Mouse (Mus musculus) ES-E14 (cell line): Measurements from ENCODE around the gene Irf4. TPM values are rescaled to one million over a fixed set of nuclear protein-coding genes. Genes with fewer than 3 reads are reported as not detected.

Source experiments
- DNase-seq: peaks from one replicate; pipeline ENCODE4 v3.0.0-alpha.2; 2013; ENCODE audit warnings: low read depth, low spot score
- H3K27ac ChIP-seq: 2 replicates; pipeline ENCODE4 v1.5.1; 2012; ENCODE audit warnings: low read depth, mild to moderate bottlenecking, low read length, moderate library complexity, mixed read lengths; ENCODE audit not compliant: poor library complexity, insufficient read depth, severe bottlenecking
- H3K36me3 ChIP-seq: 2 replicates; pipeline ENCODE4 v1.6.1; 2012; ENCODE audit warnings: mild to moderate bottlenecking, low read length, moderate library complexity, mixed read lengths; ENCODE audit not compliant: control insufficient read depth, poor library complexity, insufficient read depth, severe bottlenecking
- H3K4me1 ChIP-seq, 2 experiments: fragments of 150-350 bp in 1 of 2; sonication (generic) in 1 of 2; 2 replicates each; pipeline ENCODE4 v1.6.1; 2012; ENCODE audit warnings: low read length in 2 of 2, mild to moderate bottlenecking in 1 of 2, mixed read lengths in 1 of 2; ENCODE audit not compliant: control insufficient read depth in 2 of 2, insufficient read depth in 2 of 2, poor library complexity in 1 of 2
- H3K4me3 ChIP-seq, 2 experiments: fragments of 150-350 bp in 1 of 2; sonication (generic) in 1 of 2; 2 replicates each; pipeline ENCODE4 v1.5.1; 2012; ENCODE audit warnings: low read length in 2 of 2, low read depth in 1 of 2, mild to moderate bottlenecking in 1 of 2, mixed read lengths in 1 of 2; ENCODE audit not compliant: insufficient read depth in 1 of 2, poor library complexity in 1 of 2, severe bottlenecking in 1 of 2
- H3K9ac ChIP-seq: 2 replicates; pipeline ENCODE4 v1.6.1; 2012; ENCODE audit warnings: low read depth, mild to moderate bottlenecking, low read length, mixed read lengths; ENCODE audit not compliant: poor library complexity, insufficient read depth, severe bottlenecking
- H3K9me3 ChIP-seq: fragments of 150-350 bp; sonication (generic); 2 replicates; pipeline ENCODE4 v1.6.1; 2012; ENCODE audit warnings: low read depth, mild to moderate bottlenecking, low read length; ENCODE audit not compliant: control insufficient read depth, insufficient read depth
- CHD2 ChIP-seq: IDR thresholded peaks from 2 replicates; pipeline ENCODE4 v1.6.1; 2014; ENCODE audit warnings: mild to moderate bottlenecking, low read depth, low read length, inconsistent platforms
- HCFC1 ChIP-seq: IDR thresholded peaks from 2 replicates; pipeline ENCODE4 v1.6.1; 2012; ENCODE audit warnings: low read length, inconsistent platforms, borderline replicate concordance; ENCODE audit not compliant: insufficient read depth
- MAFK ChIP-seq: IDR thresholded peaks from 2 replicates; pipeline ENCODE4 v1.6.1; 2014; ENCODE audit warnings: mild to moderate bottlenecking, low read depth, low read length, inconsistent platforms; ENCODE audit not compliant: insufficient read depth
- ZC3H11A ChIP-seq: IDR thresholded peaks from 2 replicates; pipeline ENCODE4 v1.6.1; 2012; ENCODE audit warnings: low read depth, mild to moderate bottlenecking, inconsistent platforms, low read length, borderline replicate concordance
- ZNF384 ChIP-seq: IDR thresholded peaks from 2 replicates; pipeline ENCODE4 v1.6.1; 2012; ENCODE audit warnings: low read depth, low read length, inconsistent platforms
- in situ Hi-C, 2 experiments: fragments of 600-800 bp; cut with MboI; formaldehyde crosslinking; loops; one replicate each; pipeline ENCODE4 v1.15.1; 2025; ENCODE audit warnings: low sequenced_read_pairs in 2 of 2, inconsistent platforms in 1 of 2; ENCODE audit not compliant: unreplicated experiment in 2 of 2
- total RNA-seq: library from RNA; depleted of rRNA; stranded (reverse); fragments of 300-350 nt; gene quantifications from 2 replicates; pipeline ENCODE4 v1.2.3, GENCODE M21; 2012

Irf4 gene
- total RNA-seq, 1 experiment: 0.45 TPM

- H3K27ac ChIP-seq: no peak overlapping the region
- in situ Hi-C loops: no loop called here
- TF ChIP-seq HCFC1 (no peak), MAFK (no peak), ZNF384 (no peak), ZC3H11A (no peak), CHD2 (no peak)
- H3K36me3 ChIP-seq: no peaks in the 10 kb centered on the region
- H3K9me3 ChIP-seq: no peaks in the 10 kb centered on the region
- DNase-seq: no peak
- no peak overlapping the region for H3K4me3 ChIP-seq
- H3K9ac ChIP-seq: no peak overlapping the region
- no peaks in the 10 kb centered on the region for H3K4me1 ChIP-seq
Measured at GRCm38 (mm10) chr13:30758789-30759381, 9.9 kb downstream of the Irf4 start.

GRCm38 (mm10) chr13:30760374-30761090, 11.5 kb downstream of the Irf4 start:
- Histone ChIP-seq H3K4me3 (no peak overlapping the region), H3K9ac (no peak overlapping the region), H3K36me3 (no peaks in the 10 kb centered on the region), H3K4me1 (no peaks in the 10 kb centered on the region), H3K27ac (no peak overlapping the region), H3K9me3 (no peaks in the 10 kb centered on the region)
- TF ChIP-seq MAFK: no peak
- in situ Hi-C loops: no loop called here
- no peak for DNase-seq

- H3K4me3 ChIP-seq: no peak overlapping the region
- H3K36me3 ChIP-seq: no peaks in the 10 kb centered on the region
- TF ChIP-seq ZC3H11A (no peak), CHD2 (no peak), ZNF384 (no peak), MAFK (no peak), HCFC1 (no peak)
Measured at GRCm38 (mm10) chr13:30761151-30761631, 12.2 kb downstream of the Irf4 start.

GRCm38 (mm10) chr13:30762224-30762623, 13.2 kb downstream of the Irf4 start:
- in situ Hi-C loops: no loop called here
- H3K4me3 ChIP-seq: no peak overlapping the region
- DNase-seq: no peak
- H3K36me3 ChIP-seq: no peaks in the 10 kb centered on the region
- no peak for TF ChIP-seq MAFK
- TF ChIP-seq ZNF384: no peak
- TF ChIP-seq HCFC1: no peak
- TF ChIP-seq CHD2: no peak
- TF ChIP-seq ZC3H11A: no peak
- no peak overlapping the region for H3K27ac ChIP-seq
- H3K9me3 ChIP-seq: no peaks in the 10 kb centered on the region
- no peaks in the 10 kb centered on the region for H3K4me1 ChIP-seq
- H3K9ac ChIP-seq: no peak overlapping the region

More at GRCm38 (mm10) chr13:30761151-30761631, 12.2 kb downstream of the Irf4 start:
- Histone ChIP-seq H3K27ac (no peak overlapping the region), H3K9me3 (no peaks in the 10 kb centered on the region), H3K4me1 (no peaks in the 10 kb centered on the region), H3K9ac (no peak overlapping the region)
- in situ Hi-C loops: no loop called here
- DNase-seq: no peak
